Comparison of ENCODE assay signal across 23 mouse cellular contexts in the genomic region with DNA sequence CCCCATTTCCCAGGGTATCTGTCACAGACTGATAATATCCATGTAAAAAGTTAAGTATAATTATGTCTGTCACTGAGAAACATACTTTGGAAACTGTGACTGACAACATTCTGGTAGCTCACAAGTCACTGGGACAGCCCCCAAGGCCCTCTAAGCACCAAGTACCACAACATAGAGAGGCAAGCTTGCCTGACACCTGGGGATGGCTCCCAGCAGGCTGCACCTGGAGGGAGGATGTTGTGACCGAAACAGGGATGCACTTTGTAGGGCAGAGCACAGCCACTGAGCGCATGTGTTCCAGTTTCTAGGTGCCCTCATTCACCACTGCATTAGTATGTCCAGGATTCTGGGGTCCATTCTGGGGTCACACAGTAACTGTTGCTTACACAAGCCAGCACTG.
A peak's percentile ranks its signal among the peaks of the same experiment; 100 is the strongest.
DNase-seq lines count a peak whose midpoint lies in the region; ATAC-seq lines count a peak whose summit lies in the region.
"Had no signal": no experiment of that assay in that cellular context is flagged by ENCODE, and none has a peak within 500 bp of the region (broad histone marks: within the 10 kb centered on the region; RNA-seq: fewer than 3 reads in every experiment).

No protein-coding gene starts in this region.

- 95% methylated on average over 2 of the region's 2 CpGs for WGBS in heart, embryonic 16.5 days
- WGBS in forebrain, embryonic 16.5 days = 93% methylated on average over 2 of the region's 2 CpGs

- peaks cover 7% of the 10 kb centered on the region for H3K36me3 ChIP-seq in heart, embryonic 16.5 days (ENCODE audit: control insufficient read depth, insufficient read depth)
- H3K36me3 ChIP-seq in forebrain, embryonic 16.5 days (ENCODE audit: control insufficient read depth, insufficient read depth) = no peaks in the 10 kb centered on the region; the same call in 1 of the 2 replicates

- H3K9ac ChIP-seq in heart, embryonic 16.5 days (ENCODE audit: low read length) = no peak overlapping the region
- no peak overlapping the region for H3K9ac ChIP-seq in forebrain, embryonic 16.5 days (replicated peaks; ENCODE audit: low read depth, low read length)
- H3K9ac ChIP-seq: embryonic facial prominence, embryonic 12.5 days; embryonic facial prominence, embryonic 15.5 days; forebrain, embryonic 15.5 days; hindbrain, embryonic 14.5 days had no signal

- H3K4me2 ChIP-seq in heart, embryonic 16.5 days (ENCODE audit: low read depth, low read length) = no peak overlapping the region
- no peak overlapping the region for H3K4me2 ChIP-seq in forebrain, embryonic 16.5 days (ENCODE audit: low read length)
- H3K4me2 ChIP-seq: embryonic facial prominence, embryonic 12.5 days; embryonic facial prominence, embryonic 15.5 days; forebrain, embryonic 15.5 days; heart, embryonic 11.5 days; hindbrain, embryonic 14.5 days had no signal

- no peak overlapping the region for H3K4me3 ChIP-seq in heart, embryonic 16.5 days (ENCODE audit: low read length)
- H3K4me3 ChIP-seq in forebrain, embryonic 16.5 days (replicated peaks; ENCODE audit: low read length) = no peak overlapping the region
- H3K4me3 ChIP-seq: embryonic facial prominence, embryonic 12.5 days; embryonic facial prominence, embryonic 15.5 days; forebrain, embryonic 15.5 days had no signal

- H3K27ac ChIP-seq in heart, embryonic 16.5 days (ENCODE audit: low read length) = peak overlapping the region; percentile 58
- H3K27ac ChIP-seq in forebrain, embryonic 16.5 days (ENCODE audit: low read length) = no peak overlapping the region
- H3K27ac ChIP-seq: embryonic facial prominence, embryonic 15.5 days; forebrain, embryonic 15.5 days; hindbrain, embryonic 14.5 days; hindbrain, postnatal 0 days had no signal

- intact Hi-C loops in heart, postnatal 14 days (cut with DNase I) = no loop called here

- no peak for DNase-seq in heart, postnatal 14 days
- DNase-seq in thymus, adult 18-20 months = peak; percentile 68 to 79
- peak; percentile 65 to 78 for DNase-seq in thymus, postnatal 10 days (ENCODE audit: low spot score in 2 of 2)
- peak; percentile 58 to 83 for DNase-seq in thymus, postnatal 36 days
- no peak for DNase-seq in lung, adult 18-20 months
- DNase-seq in gastrocnemius, adult 8-10 months (ENCODE audit: low spot score in 2 of 2) = no peak
- DNase-seq: adrenal gland, postnatal 10 days; adrenal gland, postnatal 36 days; cerebellum, adult 9-10 months; gastrocnemius, postnatal 14 days; heart, adult 11 months; heart, postnatal 10 days; heart, postnatal 4 days had no signal

- peaks cover 5% of the 10 kb centered on the region; the same call in 1 of the 2 replicates for H3K4me1 ChIP-seq in heart, embryonic 16.5 days (ENCODE audit: control insufficient read depth, insufficient read depth, low read length)
- peaks cover 25% of the 10 kb centered on the region for H3K4me1 ChIP-seq in forebrain, embryonic 16.5 days (replicated peaks; ENCODE audit: control insufficient read depth, insufficient read depth, low read length)

- no peaks in the 10 kb centered on the region for H3K27me3 ChIP-seq in heart, embryonic 16.5 days (ENCODE audit: control insufficient read depth, insufficient read depth, low read length)
- no peaks in the 10 kb centered on the region for H3K27me3 ChIP-seq in forebrain, embryonic 16.5 days (replicated peaks; ENCODE audit: control insufficient read depth, insufficient read depth, low read length)
- H3K27me3 ChIP-seq: embryonic facial prominence, embryonic 12.5 days; embryonic facial prominence, embryonic 15.5 days; Patski had no signal

- no peaks in the 10 kb centered on the region for H3K9me3 ChIP-seq in heart, embryonic 16.5 days (replicated peaks; ENCODE audit: control insufficient read depth, low read length)
- H3K9me3 ChIP-seq in forebrain, embryonic 16.5 days (ENCODE audit: control insufficient read depth, low read length) = no peaks in the 10 kb centered on the region
- H3K9me3 ChIP-seq: embryonic facial prominence, embryonic 12.5 days; embryonic facial prominence, embryonic 15.5 days; forebrain, embryonic 15.5 days; G1E had no signal

- no peak for ATAC-seq in heart, embryonic 16.5 days (replicated peaks; ENCODE audit: extremely low read depth, insufficient read depth, low FRiP score)
- no peak for ATAC-seq in forebrain, embryonic 16.5 days
- ATAC-seq: forebrain, embryonic 15.5 days; hindbrain, postnatal 0 days; Patski had no signal

Comparison
In these comparisons a context has a peak if more than half of its experiments do, and no peak if none do; other contexts are left out.
1. DNase-seq: peak in thymus, adult 18-20 months (2 of 2), thymus, postnatal 10 days (2 of 2) and thymus, postnatal 36 days (2 of 2); none in heart, postnatal 14 days (0 of 2), lung, adult 18-20 months (0 of 2) and gastrocnemius, adult 8-10 months (0 of 2).